In genomic region chr16:72914068-72914630, GRCm38 (mm10) we compare ENCODE assay signal across 16 mouse cellular contexts.
A peak's percentile ranks its signal among the peaks of the same experiment; 100 is the strongest.
DNase-seq lines count a peak whose midpoint lies in the region; ATAC-seq and TF ChIP-seq lines count a peak whose summit lies in the region.
"Had no signal": no experiment of that assay in that cellular context is flagged by ENCODE, and none has a peak within 500 bp of the region (broad histone marks: within the 10 kb centered on the region; RNA-seq: fewer than 3 reads in every experiment).

No protein-coding gene starts in this region.

- no peaks in the 10 kb centered on the region for H3K27me3 ChIP-seq in hindbrain, embryonic 11.5 days (ENCODE audit: control insufficient read depth, insufficient read depth, low read length)
- no peaks in the 10 kb centered on the region for H3K27me3 ChIP-seq in hindbrain, embryonic 16.5 days (replicated peaks; ENCODE audit: control insufficient read depth, insufficient read depth, low read length)
- H3K27me3 ChIP-seq in midbrain, embryonic 14.5 days (ENCODE audit: control insufficient read depth, insufficient read depth, low read length), result no peaks in the 10 kb centered on the region
- no peaks in the 10 kb centered on the region for H3K27me3 ChIP-seq in midbrain, postnatal 0 days (ENCODE audit: insufficient read depth, low read length)
- H3K27me3 ChIP-seq: embryonic facial prominence, embryonic 12.5 days; liver, embryonic 12.5 days; megakaryocyte, embryonic 14.5 days had no signal

- 77% methylated on average over 4 of the region's 4 CpGs for WGBS in hindbrain, embryonic 11.5 days
- 57% methylated on average over 4 of the region's 4 CpGs for WGBS in hindbrain, embryonic 16.5 days
- WGBS in midbrain, embryonic 14.5 days, result 60% methylated on average over 4 of the region's 4 CpGs
- 57% methylated on average over 4 of the region's 4 CpGs for WGBS in midbrain, postnatal 0 days

- no peak for DNase-seq in hindbrain, embryonic 11.5 days (ENCODE audit: low spot score)
- DNase-seq in midbrain, embryonic 14.5 days, result peak; percentile 39
- no peak for DNase-seq in midbrain, postnatal 0 days (ENCODE audit: low spot score)
- DNase-seq in fibroblast of lung, adult 2 months (ENCODE audit: low read depth), result peak; percentile 58
- peak; percentile 19 for DNase-seq in retina, embryonic 14.5 days (ENCODE audit: low spot score)
- DNase-seq in liver, result no peak
- DNase-seq: cerebellum, adult 9-10 months; heart, postnatal 36 days; kidney, adult 9 months; lung, adult 2 months; thymus, postnatal 25 days had no signal

- no peak overlapping the region for H3K4me3 ChIP-seq in hindbrain, embryonic 11.5 days (ENCODE audit: low read depth, low read length)
- H3K4me3 ChIP-seq in hindbrain, embryonic 16.5 days (ENCODE audit: low read length), result no peak overlapping the region
- no peak overlapping the region for H3K4me3 ChIP-seq in midbrain, embryonic 14.5 days (replicated peaks; ENCODE audit: low read depth, low read length)
- no peak overlapping the region for H3K4me3 ChIP-seq in midbrain, postnatal 0 days (ENCODE audit: low read depth, low read length)
- H3K4me3 ChIP-seq: embryonic facial prominence, embryonic 12.5 days; liver, embryonic 12.5 days; megakaryocyte, embryonic 14.5 days; myocyte had no signal

- H3K4me1 ChIP-seq in hindbrain, embryonic 11.5 days (replicated peaks; ENCODE audit: control insufficient read depth, insufficient read depth, low read length), result no peaks in the 10 kb centered on the region
- H3K4me1 ChIP-seq in hindbrain, embryonic 16.5 days (ENCODE audit: control insufficient read depth, insufficient read depth, low read depth, low read length), result peaks cover 4% of the 10 kb centered on the region; the same call in 1 of the 2 replicates
- 0 out of 2 replicates have a peak, but pooled peaks cover 4% of the 10 kb centered on the region for H3K4me1 ChIP-seq in midbrain, embryonic 14.5 days (ENCODE audit: control insufficient read depth, insufficient read depth, low read length)
- H3K4me1 ChIP-seq in midbrain, postnatal 0 days (ENCODE audit: insufficient read depth, low read length), result no peaks in the 10 kb centered on the region
- H3K4me1 ChIP-seq: liver, embryonic 12.5 days; megakaryocyte, embryonic 14.5 days had no signal

- no peaks in the 10 kb centered on the region for H3K36me3 ChIP-seq in hindbrain, embryonic 11.5 days (ENCODE audit: control insufficient read depth, insufficient read depth, low read length)
- no peaks in the 10 kb centered on the region for H3K36me3 ChIP-seq in hindbrain, embryonic 16.5 days (ENCODE audit: control insufficient read depth, insufficient read depth, low read length)
- no peaks in the 10 kb centered on the region for H3K36me3 ChIP-seq in midbrain, embryonic 14.5 days (ENCODE audit: control insufficient read depth, insufficient read depth, low read length)
- no peaks in the 10 kb centered on the region for H3K36me3 ChIP-seq in midbrain, postnatal 0 days (ENCODE audit: insufficient read depth, low read length)
- H3K36me3 ChIP-seq: embryonic facial prominence, embryonic 12.5 days; liver, embryonic 12.5 days had no signal

- H3K27ac ChIP-seq in hindbrain, embryonic 11.5 days (ENCODE audit: low read depth, low read length), result no peak overlapping the region
- no peak overlapping the region for H3K27ac ChIP-seq in hindbrain, embryonic 16.5 days (ENCODE audit: low read depth, low read length)
- no peak overlapping the region for H3K27ac ChIP-seq in midbrain, embryonic 14.5 days (replicated peaks; ENCODE audit: low read depth, low read length)
- no peak overlapping the region for H3K27ac ChIP-seq in midbrain, postnatal 0 days (ENCODE audit: low read depth, low read length)
- H3K27ac ChIP-seq: embryonic facial prominence, embryonic 12.5 days; liver, embryonic 12.5 days had no signal

- 0 out of 2 replicates have a peak, but pooled peaks have one; percentile 47 for ATAC-seq in hindbrain, embryonic 11.5 days (ENCODE audit: low FRiP score)
- ATAC-seq in hindbrain, embryonic 16.5 days, result no peak
- ATAC-seq in midbrain, embryonic 14.5 days (ENCODE audit: low FRiP score, low TSS enrichment), result peak; percentile 6; the same call in 1 of the 2 replicates
- no peak for ATAC-seq in midbrain, postnatal 0 days (ENCODE audit: low FRiP score)
- ATAC-seq: liver, embryonic 12.5 days had no signal

- no peaks in the 10 kb centered on the region for H3K9me3 ChIP-seq in hindbrain, embryonic 11.5 days (ENCODE audit: control insufficient read depth, low read length)
- H3K9me3 ChIP-seq in hindbrain, embryonic 16.5 days (ENCODE audit: control insufficient read depth, low read length), result no peaks in the 10 kb centered on the region; the same call in 1 of the 2 replicates
- no peaks in the 10 kb centered on the region for H3K9me3 ChIP-seq in midbrain, embryonic 14.5 days (ENCODE audit: control insufficient read depth, low read length)
- no peaks in the 10 kb centered on the region for H3K9me3 ChIP-seq in midbrain, postnatal 0 days (ENCODE audit: low read length)
- H3K9me3 ChIP-seq: liver, embryonic 12.5 days had no signal

- H3K4me2 ChIP-seq in hindbrain, embryonic 11.5 days (replicated peaks; ENCODE audit: low read depth, low read length), result no peak overlapping the region
- H3K4me2 ChIP-seq in hindbrain, embryonic 16.5 days (ENCODE audit: low read length), result no peak overlapping the region
- H3K4me2 ChIP-seq in midbrain, embryonic 14.5 days (ENCODE audit: low read length), result no peak overlapping the region
- H3K4me2 ChIP-seq in midbrain, postnatal 0 days (ENCODE audit: low read depth, low read length, poor library complexity, severe bottlenecking), result no peak overlapping the region
- H3K4me2 ChIP-seq: embryonic facial prominence, embryonic 12.5 days; liver, embryonic 12.5 days had no signal

- no peak for TF ChIP-seq CTCF in midbrain, postnatal 0 days (IDR thresholded peaks at IDR 0.05)

- no peak overlapping the region for H3K9ac ChIP-seq in hindbrain, embryonic 11.5 days (ENCODE audit: low read depth, low read length)
- H3K9ac ChIP-seq in hindbrain, embryonic 16.5 days (ENCODE audit: low read depth, low read length), result no peak overlapping the region
- no peak overlapping the region for H3K9ac ChIP-seq in midbrain, embryonic 14.5 days (replicated peaks; ENCODE audit: low read length)
- no peak overlapping the region for H3K9ac ChIP-seq in midbrain, postnatal 0 days (replicated peaks; ENCODE audit: low read length, poor library complexity, severe bottlenecking)
- H3K9ac ChIP-seq: embryonic facial prominence, embryonic 12.5 days; liver, embryonic 12.5 days had no signal

Comparison
In these comparisons a context has a peak if more than half of its experiments do, and no peak if none do; other contexts are left out.
1. ATAC-seq: peak in hindbrain, embryonic 11.5 days (single experiment) and midbrain, embryonic 14.5 days (single experiment); none in hindbrain, embryonic 16.5 days (single experiment) and midbrain, postnatal 0 days (single experiment).
2. DNase-seq: peak in midbrain, embryonic 14.5 days (single experiment), fibroblast of lung, adult 2 months (single experiment) and retina, embryonic 14.5 days (single experiment); none in hindbrain, embryonic 11.5 days (single experiment), midbrain, postnatal 0 days (single experiment) and liver (single experiment).